Mouse (Mus musculus) midbrain, postnatal 0 days (tissue): ENCODE results near the gene Map6d1. TPM values are rescaled to one million over a fixed set of nuclear protein-coding genes. Genes with fewer than 3 reads are reported as not detected.

Source experiments
- ATAC-seq: fragments of 200-750 bp; cut with Nextera tagmentation; 2 replicates; pipeline ENCODE4 v1.8.0; 2017; ENCODE audit warnings: moderate number of reproducible peaks, mild to moderate bottlenecking, moderate TSS enrichment, moderate library complexity; ENCODE audit not compliant: low FRiP score
- DNase-seq: peaks from one replicate; pipeline ENCODE4 v3.0.0-alpha.2; 2015; ENCODE audit warnings: low spot score
- H3K27ac ChIP-seq: fragments of 300-500 bp; sonication (generic); 2 replicates; pipeline ENCODE4 v1.5.1; 2014; ENCODE audit warnings: low read depth, mild to moderate bottlenecking, low read length, mixed read lengths
- H3K27me3 ChIP-seq: fragments of 300-500 bp; sonication (generic); 2 replicates; pipeline ENCODE4 v1.6.1; 2014; ENCODE audit warnings: low read length, control low read depth, mixed read lengths; ENCODE audit not compliant: insufficient read depth
- H3K36me3 ChIP-seq: fragments of 300-500 bp; sonication (generic); 2 replicates; pipeline ENCODE4 v1.6.1; 2014; ENCODE audit warnings: low read length, control low read depth, mixed read lengths; ENCODE audit not compliant: insufficient read depth
- H3K4me1 ChIP-seq: fragments of 300-500 bp; sonication (generic); 2 replicates; pipeline ENCODE4 v1.6.1; 2014; ENCODE audit warnings: mild to moderate bottlenecking, control low read depth, antibody characterized with exemption, low read length, mixed read lengths; ENCODE audit not compliant: insufficient read depth
- H3K4me2 ChIP-seq: fragments of 300-500 bp; sonication (generic); 2 replicates; pipeline ENCODE4 v1.6.1; 2014; ENCODE audit warnings: low read depth, mild to moderate bottlenecking, low read length, mixed read lengths; ENCODE audit not compliant: poor library complexity, severe bottlenecking
- H3K4me3 ChIP-seq: fragments of 300-500 bp; sonication (generic); 2 replicates; pipeline ENCODE4 v1.5.1; 2014; ENCODE audit warnings: low read depth, mild to moderate bottlenecking, low read length, moderate library complexity
- H3K9ac ChIP-seq: fragments of 300-500 bp; sonication (generic); replicated peaks from 2 replicates; pipeline ENCODE4 v1.6.1; 2014; ENCODE audit warnings: mild to moderate bottlenecking, low read length, moderate library complexity, mixed read lengths; ENCODE audit not compliant: poor library complexity, severe bottlenecking
- H3K9me3 ChIP-seq: fragments of 300-500 bp; sonication (generic); 2 replicates; pipeline ENCODE4 v1.6.1; 2016; ENCODE audit warnings: low read length, control low read depth
- CTCF ChIP-seq: IDR thresholded peaks from 2 replicates; pipeline ENCODE4 v1.5.1; 2016; ENCODE audit warnings: antibody characterized with exemption, mild to moderate bottlenecking
- WGBS: fragments of 180-500 bp; shearing (Covaris S2); extraction: QIAGEN DNeasy Blood & Tissue Kit; methylation state at CpG from one replicate; pipeline ENCODE4 v1.1.7; 2014; 5-methylcytosine and 5-hydroxymethylcytosine counted together
- polyA plus RNA-seq: library from polyadenylated mRNA; unstranded; fragments of >200 nt; fragmentation: Nextera tagmentation; extraction: Ambion mirVana; gene quantifications from 2 replicates; pipeline ENCODE4 v1.2.1, GENCODE M21; 2015
- total RNA-seq: library from RNA; depleted of rRNA; stranded (reverse); fragments of >200 nt; gene quantifications from 2 replicates; pipeline ENCODE4 v1.2.3, GENCODE M21; 2014

Map6d1 gene
- total and polyA plus RNA-seq, 2 experiments from 2014 or later, result 3.7 to 8.6 TPM

- no peak overlapping the region for H3K9ac ChIP-seq
- H3K9me3 ChIP-seq, result no peaks in the 10 kb centered on the region
- H3K27ac ChIP-seq, result no peak overlapping the region
- WGBS, result 71% methylated on average over 5 of the region's 5 CpGs
- no peaks in the 10 kb centered on the region for H3K36me3 ChIP-seq
- H3K4me3 ChIP-seq, result no peak overlapping the region
- no peaks in the 10 kb centered on the region for H3K4me1 ChIP-seq
- DNase-seq (no peak), ATAC-seq (no peak)
- H3K4me2 ChIP-seq, result no peak overlapping the region
- no peak for TF ChIP-seq CTCF
- no peaks in the 10 kb centered on the region for H3K27me3 ChIP-seq
Measured at GRCm38 (mm10) chr16:20257926-20258325, 16.8 kb upstream of the Map6d1 start.

GRCm38 (mm10) chr16:20248442-20249174, 7.5 kb upstream of the Map6d1 start:
- no peaks in the 10 kb centered on the region for H3K36me3 ChIP-seq
- ATAC-seq, result no peak
- H3K9ac ChIP-seq, result no peak overlapping the region
- no peaks in the 10 kb centered on the region for H3K4me1 ChIP-seq
- DNase-seq, result no peak
- no peak overlapping the region for H3K4me2 ChIP-seq
- H3K9me3 ChIP-seq, result no peaks in the 10 kb centered on the region
- TF ChIP-seq CTCF, result no peak
- no peak overlapping the region for H3K27ac ChIP-seq
- H3K27me3 ChIP-seq, result no peaks in the 10 kb centered on the region
- WGBS, result 80% methylated on average over 9 of the region's 9 CpGs
- no peak overlapping the region for H3K4me3 ChIP-seq

DNA sequence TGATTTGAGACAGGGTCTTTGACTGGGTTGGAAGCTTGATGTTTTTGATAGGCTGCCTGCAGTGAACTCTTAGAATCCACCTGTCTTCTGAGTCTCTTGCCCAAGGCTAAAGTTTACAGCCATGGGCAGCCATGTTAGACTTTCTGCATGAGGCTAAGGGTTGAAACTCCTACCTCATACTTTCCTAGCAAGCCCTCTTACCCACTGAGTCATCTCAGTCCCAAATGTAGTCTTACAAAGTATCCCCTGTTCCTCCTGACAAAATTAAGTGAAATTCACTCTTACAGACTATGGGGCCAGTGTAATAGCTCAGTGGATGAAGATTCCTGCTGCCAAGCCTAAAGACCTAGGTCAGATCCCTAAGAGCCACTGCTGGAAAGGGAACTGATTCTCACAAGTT, 5.9 kb upstream of the Map6d1 start:
- TF ChIP-seq CTCF, result no peak
- Histone ChIP-seq H3K9ac (no peak overlapping the region), H3K36me3 (no peaks in the 10 kb centered on the region), H3K4me1 (no peaks in the 10 kb centered on the region), H3K4me2 (no peak overlapping the region), H3K4me3 (no peak overlapping the region), H3K9me3 (no peaks in the 10 kb centered on the region), H3K27me3 (no peaks in the 10 kb centered on the region), H3K27ac (no peak overlapping the region)
- ATAC-seq, result no peak
- no peak for DNase-seq

DNA sequence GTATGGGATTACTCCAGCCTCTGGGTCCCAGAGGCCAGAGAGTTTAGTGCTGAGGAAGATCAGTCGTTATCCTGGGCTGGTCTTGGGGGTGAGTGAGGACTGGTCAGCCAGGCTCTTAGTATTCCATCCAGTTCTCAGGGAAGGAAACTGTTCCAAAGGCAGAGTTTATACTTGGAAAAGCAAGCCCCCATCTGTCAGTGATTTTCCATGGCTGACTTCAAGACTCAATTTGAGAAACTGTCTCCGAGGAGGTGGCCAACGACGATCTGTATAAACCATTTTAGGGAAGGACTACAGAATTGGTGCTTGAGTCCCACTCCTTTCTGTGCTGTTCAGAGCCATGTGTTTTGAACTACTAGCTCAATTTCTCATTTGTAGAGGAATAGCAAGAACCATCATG, 2.5 kb downstream of the Map6d1 start:
- Histone ChIP-seq H3K27ac (no peak overlapping the region), H3K4me2 (no peak overlapping the region), H3K27me3 (no peaks in the 10 kb centered on the region), H3K4me3 (no peak overlapping the region), H3K9ac (no peak overlapping the region), H3K9me3 (no peaks in the 10 kb centered on the region), H3K4me1 (no peaks in the 10 kb centered on the region), H3K36me3 (peaks cover 15% of the 10 kb centered on the region)
- DNase-seq (no peak), ATAC-seq (no peak)
- 84% methylated on average over 4 of the region's 4 CpGs for WGBS
- no peak for TF ChIP-seq CTCF

DNA sequence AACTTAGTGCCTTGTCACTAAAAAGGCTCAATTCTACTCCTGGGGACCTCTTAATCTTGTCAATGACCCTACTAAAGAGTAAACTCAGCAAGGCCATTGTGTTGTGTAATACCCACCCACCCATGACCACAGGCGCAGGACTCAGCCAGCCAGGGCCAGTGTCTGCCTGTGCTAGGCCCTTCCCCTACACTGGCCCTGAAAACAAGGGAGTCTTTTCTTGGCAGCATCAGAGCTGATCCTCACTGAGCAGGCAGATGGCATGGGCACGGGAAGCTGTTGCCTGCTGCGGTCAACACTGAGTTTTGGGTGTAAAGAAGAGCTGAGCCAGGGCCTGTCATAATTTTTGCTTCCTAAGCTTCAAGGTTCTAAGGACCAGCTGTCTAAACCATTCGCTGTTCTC, 3.7 kb downstream of the Map6d1 start:
- ATAC-seq, result 0 out of 2 replicates have a peak, but pooled peaks have one; percentile 34
- H3K27ac ChIP-seq, result peak overlapping the region; percentile 32; the same call in 1 of the 2 replicates

GRCm38 (mm10) chr16:20234406-20234805, 6.8 kb downstream of the Map6d1 start:
- WGBS, result 67% methylated on average over 4 of the region's 4 CpGs
- DNase-seq, result no peak
- no peak for ATAC-seq

More for the DNA sequence above, 3.7 kb downstream of the Map6d1 start:
- DNase-seq, result peak; percentile 71
- Histone ChIP-seq H3K27me3 (no peaks in the 10 kb centered on the region), H3K36me3 (peaks cover 16% of the 10 kb centered on the region), H3K9ac (no peak overlapping the region), H3K4me2 (no peak overlapping the region), H3K9me3 (no peaks in the 10 kb centered on the region), H3K4me1 (no peaks in the 10 kb centered on the region), H3K4me3 (no peak overlapping the region)
- TF ChIP-seq CTCF, result no peak
- WGBS, result 26% methylated on average over 4 of the region's 4 CpGs

More at GRCm38 (mm10) chr16:20234406-20234805, 6.8 kb downstream of the Map6d1 start:
- no peak overlapping the region for H3K4me3 ChIP-seq
- no peak overlapping the region for H3K9ac ChIP-seq
- no peaks in the 10 kb centered on the region for H3K4me1 ChIP-seq
- no peak overlapping the region for H3K4me2 ChIP-seq
- no peaks in the 10 kb centered on the region for H3K27me3 ChIP-seq
- TF ChIP-seq CTCF, result no peak
- no peaks in the 10 kb centered on the region for H3K9me3 ChIP-seq
- H3K27ac ChIP-seq, result no peak overlapping the region
- H3K36me3 ChIP-seq, result peaks cover 42% of the 10 kb centered on the region
